Mouse (Mus musculus): Measurements from ENCODE around the gene Pde2a. TPM values are rescaled to one million over a fixed set of nuclear protein-coding genes. Genes with fewer than 3 reads are reported as not detected.

Gene Pde2a
- polyA plus RNA-seq, 1 experiment, result not detected

DNA sequence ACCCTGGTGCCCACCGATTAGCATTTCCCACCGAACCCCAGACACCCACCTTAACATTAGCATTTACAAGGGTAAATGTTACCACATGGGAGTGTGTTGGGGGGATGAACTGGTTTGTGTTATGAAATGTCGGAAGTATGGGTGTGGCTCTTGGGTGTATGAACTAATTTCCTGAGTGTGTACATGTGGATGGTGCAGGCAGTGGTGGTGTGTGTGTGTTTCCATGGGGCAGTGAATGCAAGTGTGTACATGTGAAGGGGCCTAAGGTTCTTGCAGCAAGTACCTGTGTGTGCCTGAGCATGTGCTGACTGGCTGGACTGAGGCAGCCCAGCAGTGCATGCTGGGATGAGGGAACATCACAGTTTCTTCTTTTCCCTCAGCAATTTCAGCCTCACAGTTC is 76.9 kb downstream of the Pde2a start:
- H3K4me1 ChIP-seq (ENCODE audit: control insufficient read depth, insufficient read depth, low read length), result no peaks in the 10 kb centered on the region
- H3K4me3 ChIP-seq (ENCODE audit: insufficient read depth, low read length), result no peak overlapping the region
- H3K27ac ChIP-seq (ENCODE audit: insufficient read depth, low read length), result no peak overlapping the region
- TF ChIP-seq CTCF (IDR thresholded peaks at IDR 0.05; ENCODE audit: borderline replicate concordance, insufficient read depth, low read length) (no peak), POLR2A (IDR thresholded peaks at IDR 0.05; ENCODE audit: low read depth, low read length) (no peak)

DNA sequence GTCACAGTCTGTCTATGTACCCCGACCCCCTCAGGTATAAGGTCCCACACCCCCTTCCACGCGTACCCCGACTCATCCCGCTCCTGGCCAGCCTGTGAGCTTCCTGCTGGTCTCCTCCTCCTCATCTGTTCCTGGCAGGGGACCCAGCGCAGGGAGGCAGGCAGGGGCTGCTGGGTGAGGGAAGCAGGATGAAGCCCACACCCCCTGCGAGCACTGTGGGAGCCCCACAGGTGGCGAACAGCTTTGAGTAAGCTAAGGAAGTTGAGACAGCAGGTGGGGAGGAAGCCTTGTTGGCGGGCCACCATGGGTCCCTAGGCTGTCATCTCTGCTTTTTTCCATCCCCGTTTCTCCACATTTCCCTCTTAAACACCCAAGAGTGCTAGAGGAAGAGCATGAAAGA is 77.8 kb downstream of the Pde2a start:
- Histone ChIP-seq H3K4me1 (ENCODE audit: control insufficient read depth, insufficient read depth, low read length) (no peaks in the 10 kb centered on the region), H3K27ac (ENCODE audit: insufficient read depth, low read length) (no peak overlapping the region), H3K4me3 (ENCODE audit: insufficient read depth, low read length) (no peak overlapping the region)
- TF ChIP-seq CTCF (IDR thresholded peaks at IDR 0.05; ENCODE audit: borderline replicate concordance, insufficient read depth, low read length) (no peak), POLR2A (IDR thresholded peaks at IDR 0.05; ENCODE audit: low read depth, low read length) (no peak)

DNA sequence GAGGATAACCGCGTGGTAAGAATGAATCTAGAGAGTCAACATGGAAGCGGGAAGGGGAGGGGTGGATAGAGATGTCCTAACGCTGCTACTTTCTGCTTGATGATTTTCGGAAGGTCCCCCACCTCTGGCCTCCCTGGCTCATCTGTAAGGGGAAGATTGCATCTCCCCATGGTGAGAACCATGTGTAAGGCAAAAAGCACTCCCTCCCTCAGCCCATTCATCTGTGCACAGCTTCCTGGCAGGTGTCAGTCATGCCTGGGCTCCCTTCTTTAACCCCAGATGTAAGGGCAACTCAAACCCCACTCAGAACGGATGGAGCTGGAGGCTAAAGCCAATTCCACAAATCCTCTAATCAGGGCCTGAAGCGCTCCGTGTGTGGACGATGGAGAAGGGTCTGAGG is 78.2 kb downstream of the Pde2a start:
- no peaks in the 10 kb centered on the region for H3K4me1 ChIP-seq (ENCODE audit: control insufficient read depth, insufficient read depth, low read length)
- H3K27ac ChIP-seq (ENCODE audit: insufficient read depth, low read length), result no peak overlapping the region
- H3K4me3 ChIP-seq (ENCODE audit: insufficient read depth, low read length), result no peak overlapping the region
- no peak for TF ChIP-seq POLR2A (IDR thresholded peaks at IDR 0.05; ENCODE audit: low read depth, low read length)
- no peak for TF ChIP-seq CTCF (IDR thresholded peaks at IDR 0.05; ENCODE audit: borderline replicate concordance, insufficient read depth, low read length)

DNA sequence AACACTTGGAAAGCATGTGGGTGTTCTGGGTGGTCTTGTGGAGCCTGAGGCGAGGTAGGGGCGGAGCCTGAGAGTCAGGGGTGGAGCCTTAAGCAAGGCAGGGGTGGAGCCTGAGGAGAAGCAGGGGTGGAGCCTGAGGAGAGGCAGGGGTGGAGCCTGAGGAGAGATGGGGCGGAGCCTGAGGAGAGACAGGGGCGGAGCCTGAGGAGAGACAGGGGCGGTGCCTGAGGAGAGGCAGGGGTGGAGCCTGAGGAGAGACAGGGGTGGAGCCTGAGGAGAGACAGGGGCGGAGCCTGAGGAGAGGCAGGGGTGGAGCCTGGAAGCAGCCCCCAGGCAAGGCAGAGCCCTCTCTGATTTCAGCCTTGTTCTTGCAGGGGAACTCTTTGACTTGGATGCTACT is 79.7 kb downstream of the Pde2a start:
- H3K4me1 ChIP-seq (ENCODE audit: control insufficient read depth, insufficient read depth, low read length), result no peaks in the 10 kb centered on the region
- no peak overlapping the region for H3K4me3 ChIP-seq (ENCODE audit: insufficient read depth, low read length)
- TF ChIP-seq CTCF (IDR thresholded peaks at IDR 0.05; ENCODE audit: borderline replicate concordance, insufficient read depth, low read length) (no peak), POLR2A (IDR thresholded peaks at IDR 0.05; ENCODE audit: low read depth, low read length) (no peak)
- H3K27ac ChIP-seq (ENCODE audit: insufficient read depth, low read length), result no peak overlapping the region

DNA sequence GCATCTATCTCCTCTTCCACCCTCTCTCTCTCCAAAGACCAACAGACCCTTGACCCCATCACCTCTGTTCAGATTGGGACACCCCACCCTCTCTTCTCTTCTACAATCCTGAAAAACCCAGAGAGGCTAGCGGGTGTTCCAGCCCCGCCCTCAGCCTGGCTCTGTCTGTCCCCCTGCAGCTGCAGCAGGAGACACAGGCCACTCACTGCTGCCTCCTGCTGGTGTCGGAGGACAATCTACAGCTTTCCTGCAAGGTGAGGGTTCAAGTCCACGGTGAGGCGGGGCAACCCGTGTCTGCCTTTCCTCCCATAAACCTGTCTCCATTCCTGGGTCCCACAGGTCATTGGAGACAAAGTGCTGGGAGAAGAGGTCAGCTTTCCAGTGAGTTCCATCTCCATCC is 80.2 kb downstream of the Pde2a start:
- H3K4me1 ChIP-seq (ENCODE audit: control insufficient read depth, insufficient read depth, low read length), result no peaks in the 10 kb centered on the region
- peak; percentile 35; the same call in 1 of the 2 replicates for TF ChIP-seq CTCF (IDR thresholded peaks at IDR 0.05; ENCODE audit: borderline replicate concordance, insufficient read depth, low read length)
- TF ChIP-seq POLR2A (IDR thresholded peaks at IDR 0.05; ENCODE audit: low read depth, low read length), result no peak
- no peak overlapping the region for H3K4me3 ChIP-seq (ENCODE audit: insufficient read depth, low read length)
- no peak overlapping the region for H3K27ac ChIP-seq (ENCODE audit: insufficient read depth, low read length)

DNA sequence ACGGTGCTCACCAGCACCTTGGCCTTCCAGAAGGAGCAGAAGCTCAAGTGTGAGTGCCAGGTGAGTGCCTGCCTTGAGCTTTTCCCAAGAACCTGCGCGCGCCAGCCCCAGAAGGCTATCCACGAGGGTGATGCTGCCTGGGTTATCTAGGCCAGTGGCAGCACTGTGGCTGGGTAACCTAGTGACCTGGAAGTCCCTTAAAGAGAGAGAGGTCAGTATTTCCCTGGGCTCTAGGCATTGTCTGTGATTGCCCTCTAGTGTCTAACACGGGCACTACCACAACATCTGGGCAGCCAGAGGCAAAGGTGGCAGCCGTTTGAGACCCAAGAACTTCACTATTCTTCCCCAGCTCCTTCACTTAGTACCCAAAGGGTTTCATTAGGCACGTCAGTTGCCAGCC is 81.9 kb downstream of the Pde2a start:
- Histone ChIP-seq H3K4me3 (ENCODE audit: insufficient read depth, low read length) (no peak overlapping the region), H3K4me1 (ENCODE audit: control insufficient read depth, insufficient read depth, low read length) (no peaks in the 10 kb centered on the region), H3K27ac (ENCODE audit: insufficient read depth, low read length) (no peak overlapping the region)
- TF ChIP-seq CTCF (IDR thresholded peaks at IDR 0.05; ENCODE audit: borderline replicate concordance, insufficient read depth, low read length) (peak; percentile 59; the same call in 1 of the 2 replicates), POLR2A (IDR thresholded peaks at IDR 0.05; ENCODE audit: low read depth, low read length) (no peak)

DNA sequence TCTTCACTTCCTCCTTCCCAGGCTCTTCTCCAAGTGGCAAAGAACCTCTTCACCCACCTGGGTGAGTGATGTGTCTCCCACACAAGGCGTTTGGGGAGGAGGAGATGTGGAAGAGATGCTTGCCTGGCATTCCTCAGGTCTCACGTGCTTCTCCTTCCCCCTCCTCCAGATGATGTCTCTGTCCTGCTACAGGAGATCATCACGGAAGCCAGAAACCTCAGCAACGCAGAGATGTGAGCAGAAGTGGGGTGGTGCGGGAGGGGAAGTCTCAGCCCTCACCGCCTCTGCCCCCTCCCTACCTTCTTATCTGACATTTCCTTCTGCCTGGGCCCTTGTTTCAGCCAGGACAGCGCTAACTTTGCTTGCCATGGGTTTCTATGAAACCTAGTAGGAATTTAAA is 82.3 kb downstream of the Pde2a start:
- no peaks in the 10 kb centered on the region for H3K4me1 ChIP-seq (ENCODE audit: control insufficient read depth, insufficient read depth, low read length)
- TF ChIP-seq POLR2A (IDR thresholded peaks at IDR 0.05; ENCODE audit: low read depth, low read length), result no peak
- TF ChIP-seq CTCF (IDR thresholded peaks at IDR 0.05; ENCODE audit: borderline replicate concordance, insufficient read depth, low read length), result no peak
- no peak overlapping the region for H3K4me3 ChIP-seq (ENCODE audit: insufficient read depth, low read length)
- no peak overlapping the region for H3K27ac ChIP-seq (ENCODE audit: insufficient read depth, low read length)

DNA sequence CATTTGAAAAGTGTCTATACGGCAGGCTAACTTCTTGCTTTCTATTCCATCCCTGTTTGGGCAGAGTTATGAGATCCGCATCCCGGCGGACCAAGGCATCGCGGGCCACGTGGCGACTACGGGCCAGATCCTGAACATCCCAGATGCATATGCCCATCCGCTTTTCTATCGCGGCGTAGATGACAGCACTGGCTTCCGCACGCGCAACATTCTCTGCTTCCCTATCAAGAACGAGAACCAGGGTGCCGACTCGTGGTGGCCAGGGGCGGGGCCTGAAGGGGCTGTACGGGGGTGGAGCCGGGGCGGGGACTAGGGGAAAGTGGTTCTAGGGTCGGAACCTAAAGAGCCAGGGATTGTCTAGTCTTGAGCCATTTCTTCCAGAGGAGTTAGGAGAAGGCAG is 83.0 kb downstream of the Pde2a start:
- TF ChIP-seq CTCF (IDR thresholded peaks at IDR 0.05; ENCODE audit: borderline replicate concordance, insufficient read depth, low read length) (no peak), POLR2A (IDR thresholded peaks at IDR 0.05; ENCODE audit: low read depth, low read length) (no peak)
- H3K4me3 ChIP-seq (ENCODE audit: insufficient read depth, low read length), result 0 out of 2 replicates have a peak overlapping the region, but pooled peaks have one; percentile 1
- H3K27ac ChIP-seq (ENCODE audit: insufficient read depth, low read length), result no peak overlapping the region
- no peaks in the 10 kb centered on the region for H3K4me1 ChIP-seq (ENCODE audit: control insufficient read depth, insufficient read depth, low read length)

DNA sequence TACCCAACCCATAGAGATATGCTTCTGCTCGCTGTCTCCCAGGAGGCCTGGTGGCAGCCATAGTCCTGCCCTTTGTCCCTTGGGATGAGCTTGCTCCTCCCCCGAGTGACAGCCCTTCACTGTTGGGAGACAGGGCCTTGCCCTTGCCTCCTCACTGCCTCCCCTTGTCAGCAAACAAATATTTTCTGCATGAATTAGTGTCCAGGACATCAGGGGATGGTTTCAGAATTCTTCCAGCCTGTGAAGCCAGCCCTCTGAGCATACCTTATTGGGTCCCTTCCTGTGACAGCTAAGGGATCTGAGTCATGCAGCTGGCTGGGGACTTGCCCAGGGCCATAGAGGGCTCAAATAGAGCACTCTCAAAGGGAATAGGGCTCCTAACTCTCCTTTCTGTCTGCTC is 87.7 kb downstream of the Pde2a start:
- Histone ChIP-seq H3K27ac (ENCODE audit: insufficient read depth, low read length) (no peak overlapping the region), H3K4me3 (ENCODE audit: insufficient read depth, low read length) (no peak overlapping the region), H3K4me1 (ENCODE audit: control insufficient read depth, insufficient read depth, low read length) (no peaks in the 10 kb centered on the region)
- TF ChIP-seq CTCF (IDR thresholded peaks at IDR 0.05; ENCODE audit: borderline replicate concordance, insufficient read depth, low read length) (no peak), POLR2A (IDR thresholded peaks at IDR 0.05; ENCODE audit: low read depth, low read length) (no peak)

DNA sequence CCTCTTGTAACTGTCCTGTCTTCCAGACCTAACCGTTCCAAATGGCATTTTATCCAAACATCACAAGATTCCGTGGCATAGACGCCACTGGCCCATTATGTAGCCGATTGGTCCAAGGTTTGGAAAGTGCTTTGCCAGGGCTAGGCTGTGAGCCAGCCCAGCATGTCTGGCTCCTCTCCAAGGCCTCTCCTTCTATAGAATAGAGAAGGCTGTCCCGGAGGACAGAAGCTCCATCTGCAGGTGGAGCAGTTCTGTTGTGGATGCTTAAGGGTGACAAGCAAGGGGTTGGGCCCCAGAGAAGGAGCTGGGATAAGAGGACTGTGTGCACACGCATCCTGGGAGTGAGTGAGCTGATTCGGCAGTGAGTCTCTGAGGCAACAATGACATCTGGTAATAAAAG is 92.2 kb downstream of the Pde2a start:
- no peak overlapping the region for H3K27ac ChIP-seq (ENCODE audit: insufficient read depth, low read length)
- no peak overlapping the region for H3K4me3 ChIP-seq (ENCODE audit: insufficient read depth, low read length)
- H3K4me1 ChIP-seq (ENCODE audit: control insufficient read depth, insufficient read depth, low read length), result no peaks in the 10 kb centered on the region
- no peak for TF ChIP-seq POLR2A (IDR thresholded peaks at IDR 0.05; ENCODE audit: low read depth, low read length)
- TF ChIP-seq CTCF (IDR thresholded peaks at IDR 0.05; ENCODE audit: borderline replicate concordance, insufficient read depth, low read length), result no peak

DNA sequence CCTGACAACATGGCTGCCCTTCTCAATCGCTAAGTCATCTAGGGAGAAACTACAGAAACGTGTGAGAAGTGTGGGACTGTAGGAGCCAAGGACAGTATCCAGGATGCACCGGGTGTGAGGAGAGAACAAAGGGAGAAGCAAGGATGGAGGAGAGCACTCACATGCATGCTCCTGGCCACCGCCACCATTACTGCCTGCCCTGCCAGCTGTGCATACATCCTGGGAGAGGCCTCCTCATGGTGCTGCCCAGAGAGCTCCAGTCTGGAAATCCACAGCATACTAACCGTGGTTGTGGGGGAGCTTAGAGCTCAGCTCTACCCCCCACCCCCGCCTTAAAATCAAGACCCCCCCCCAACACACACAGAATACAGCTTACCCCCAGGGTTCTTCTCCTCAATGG is 93.3 kb downstream of the Pde2a start:
- H3K27ac ChIP-seq (ENCODE audit: insufficient read depth, low read length), result no peak overlapping the region
- no peak for TF ChIP-seq POLR2A (IDR thresholded peaks at IDR 0.05; ENCODE audit: low read depth, low read length)
- no peak for TF ChIP-seq CTCF (IDR thresholded peaks at IDR 0.05; ENCODE audit: borderline replicate concordance, insufficient read depth, low read length)
- H3K4me1 ChIP-seq (ENCODE audit: control insufficient read depth, insufficient read depth, low read length), result no peaks in the 10 kb centered on the region
- no peak overlapping the region for H3K4me3 ChIP-seq (ENCODE audit: insufficient read depth, low read length)
